Mouse (Mus musculus) ES-E14 (cell line): ENCODE measurements around the gene Tnip1.

ENCODE experiments used
- CHD2 ChIP-seq: IDR thresholded peaks from 2 replicates; pipeline ENCODE4 v1.6.1; 2014; ENCODE audit warnings: mild to moderate bottlenecking, low read depth, low read length, inconsistent platforms
- ZC3H11A ChIP-seq: IDR thresholded peaks from 2 replicates; pipeline ENCODE4 v1.6.1; 2012; ENCODE audit warnings: low read depth, mild to moderate bottlenecking, inconsistent platforms, low read length, borderline replicate concordance
- ZNF384 ChIP-seq: IDR thresholded peaks from 2 replicates; pipeline ENCODE4 v1.6.1; 2012; ENCODE audit warnings: low read depth, low read length, inconsistent platforms

GRCm38 (mm10) chr11:54975756-54976155 is 13.0 kb upstream of the Tnip1 start:
- no peak for TF ChIP-seq ZNF384
- no peak for TF ChIP-seq CHD2
- no peak for TF ChIP-seq ZC3H11A
